Mouse (Mus musculus): ENCODE measurements around the gene Hcrtr1. TPM values are rescaled to one million over a fixed set of nuclear protein-coding genes. Genes with fewer than 3 reads are reported as not detected.

Hcrtr1 gene
- polyA plus RNA-seq, 1 experiment from 2014 or later = not detected

- H3K27ac ChIP-seq (replicated peaks) = no peak overlapping the region
- H3K9me3 ChIP-seq (replicated peaks) = no peaks in the 10 kb centered on the region
- no peaks in the 10 kb centered on the region for H3K36me3 ChIP-seq
- peak overlapping the region; percentile 62 for H3K4me2 ChIP-seq (replicated peaks)
- peak overlapping the region; percentile 35 for H3K4me3 ChIP-seq (replicated peaks)
- ATAC-seq (ENCODE audit: insufficient number of reproducible peaks, low FRiP score, low TSS enrichment, low read depth) = 0 out of 2 replicates have a peak, but pooled peaks have one; percentile 43
- peak overlapping the region; percentile 24; the same call in 1 of the 2 replicates for H3K9ac ChIP-seq
- H3K4me1 ChIP-seq = peaks cover 19% of the 10 kb centered on the region
- H3K27me3 ChIP-seq = peaks cover 61% of the 10 kb centered on the region
- WGBS = 1% methylated on average over 56 of the region's 57 CpGs
These were observed 532 bp downstream of the Hcrtr1 start for GRCm38 (mm10) chr4:130138441-130139213.

- Histone ChIP-seq H3K9ac (no peak overlapping the region), H3K4me2 (replicated peaks) (no peak overlapping the region), H3K9me3 (replicated peaks) (no peaks in the 10 kb centered on the region), H3K4me1 (peaks cover 16% of the 10 kb centered on the region), H3K4me3 (replicated peaks) (no peak overlapping the region), H3K27ac (replicated peaks) (no peak overlapping the region), H3K27me3 (peaks cover 28% of the 10 kb centered on the region), H3K36me3 (0 out of 2 replicates have a peak, but pooled peaks cover 3% of the 10 kb centered on the region)
- ATAC-seq (ENCODE audit: insufficient number of reproducible peaks, low FRiP score, low TSS enrichment, low read depth) = no peak
- WGBS = 48% methylated on average over 6 of the region's 6 CpGs
These were observed 5.8 kb downstream of the Hcrtr1 start for GRCm38 (mm10) chr4:130133399-130133798.

- Histone ChIP-seq H3K9me3 (replicated peaks) (no peaks in the 10 kb centered on the region), H3K27ac (replicated peaks) (no peak overlapping the region), H3K4me2 (replicated peaks) (no peak overlapping the region), H3K4me1 (peaks cover 11% of the 10 kb centered on the region; the same call in 1 of the 2 replicates), H3K27me3 (peaks cover 11% of the 10 kb centered on the region; the same call in 1 of the 2 replicates), H3K36me3 (peaks cover 21% of the 10 kb centered on the region), H3K9ac (no peak overlapping the region), H3K4me3 (replicated peaks) (no peak overlapping the region)
- ATAC-seq (ENCODE audit: insufficient number of reproducible peaks, low FRiP score, low TSS enrichment, low read depth) = no peak
- WGBS = 85% methylated on average over 7 of the region's 7 CpGs
These were observed 7.6 kb downstream of the Hcrtr1 start for GRCm38 (mm10) chr4:130131448-130132105.

- Histone ChIP-seq H3K27ac (replicated peaks) (no peak overlapping the region), H3K9ac (no peak overlapping the region), H3K4me2 (replicated peaks) (no peak overlapping the region), H3K9me3 (replicated peaks) (no peaks in the 10 kb centered on the region), H3K27me3 (0 out of 2 replicates have a peak, but pooled peaks cover 6% of the 10 kb centered on the region), H3K36me3 (peaks cover 28% of the 10 kb centered on the region), H3K4me3 (replicated peaks) (no peak overlapping the region), H3K4me1 (peaks cover 13% of the 10 kb centered on the region; the same call in 1 of the 2 replicates)
- 49% methylated on average over 13 of the region's 13 CpGs for WGBS
- no peak for ATAC-seq (ENCODE audit: insufficient number of reproducible peaks, low FRiP score, low TSS enrichment, low read depth)
These were observed 8.4 kb downstream of the Hcrtr1 start for GRCm38 (mm10) chr4:130130641-130131350.

- Histone ChIP-seq H3K9me3 (replicated peaks) (no peaks in the 10 kb centered on the region), H3K4me2 (replicated peaks) (no peak overlapping the region), H3K4me3 (replicated peaks) (no peak overlapping the region), H3K36me3 (peaks cover 34% of the 10 kb centered on the region), H3K9ac (no peak overlapping the region), H3K27ac (replicated peaks) (no peak overlapping the region), H3K4me1 (peaks cover 13% of the 10 kb centered on the region; the same call in 1 of the 2 replicates), H3K27me3 (0 out of 2 replicates have a peak, but pooled peaks cover under 1% of the 10 kb centered on the region)
- 79% methylated on average over 10 of the region's 10 CpGs for WGBS
- no peak for ATAC-seq (ENCODE audit: insufficient number of reproducible peaks, low FRiP score, low TSS enrichment, low read depth)
These were observed 9.1 kb downstream of the Hcrtr1 start for GRCm38 (mm10) chr4:130130082-130130481.

- Histone ChIP-seq H3K4me3 (replicated peaks) (no peak overlapping the region), H3K36me3 (peaks cover 46% of the 10 kb centered on the region)
These were observed 10.3 kb downstream of the Hcrtr1 start for GRCm38 (mm10) chr4:130128907-130129306.

GRCm38 (mm10) chr4:130125935-130126334, 13.2 kb downstream of the Hcrtr1 start:
- Histone ChIP-seq H3K4me3 (replicated peaks) (no peak overlapping the region), H3K27ac (replicated peaks) (no peak overlapping the region), H3K9ac (no peak overlapping the region), H3K9me3 (replicated peaks) (no peaks in the 10 kb centered on the region), H3K4me2 (replicated peaks) (no peak overlapping the region), H3K4me1 (peaks cover 23% of the 10 kb centered on the region), H3K27me3 (no peaks in the 10 kb centered on the region), H3K36me3 (peaks cover 69% of the 10 kb centered on the region)
- 25% methylated on average over 5 of the region's 5 CpGs for WGBS
- no peak for ATAC-seq (ENCODE audit: insufficient number of reproducible peaks, low FRiP score, low TSS enrichment, low read depth)

More at GRCm38 (mm10) chr4:130128907-130129306, 10.3 kb downstream of the Hcrtr1 start:
- Histone ChIP-seq H3K4me2 (replicated peaks) (no peak overlapping the region), H3K9ac (no peak overlapping the region), H3K27ac (replicated peaks) (no peak overlapping the region), H3K9me3 (replicated peaks) (no peaks in the 10 kb centered on the region), H3K27me3 (no peaks in the 10 kb centered on the region), H3K4me1 (peaks cover 13% of the 10 kb centered on the region; the same call in 1 of the 2 replicates)
- WGBS = 81% methylated on average over 5 of the region's 5 CpGs
- ATAC-seq (ENCODE audit: insufficient number of reproducible peaks, low FRiP score, low TSS enrichment, low read depth) = no peak

- peaks cover 15% of the 10 kb centered on the region for H3K4me1 ChIP-seq
- H3K27me3 ChIP-seq = no peaks in the 10 kb centered on the region
- H3K9me3 ChIP-seq (replicated peaks) = no peaks in the 10 kb centered on the region
- peaks cover 72% of the 10 kb centered on the region for H3K36me3 ChIP-seq
- H3K4me3 ChIP-seq (replicated peaks) = no peak overlapping the region
- H3K9ac ChIP-seq = no peak overlapping the region
- WGBS = 92% methylated on average over 6 of the region's 6 CpGs
- no peak overlapping the region for H3K4me2 ChIP-seq (replicated peaks)
- no peak overlapping the region for H3K27ac ChIP-seq (replicated peaks)
- ATAC-seq (ENCODE audit: insufficient number of reproducible peaks, low FRiP score, low TSS enrichment, low read depth) = no peak
These were observed 14.0 kb downstream of the Hcrtr1 start for GRCm38 (mm10) chr4:130125164-130125563.

GRCm38 (mm10) chr4:130124110-130124509, 15.0 kb downstream of the Hcrtr1 start:
- Histone ChIP-seq H3K4me3 (replicated peaks) (no peak overlapping the region), H3K9ac (no peak overlapping the region), H3K27ac (replicated peaks) (no peak overlapping the region), H3K4me2 (replicated peaks) (no peak overlapping the region), H3K9me3 (replicated peaks) (no peaks in the 10 kb centered on the region), H3K36me3 (peaks cover 72% of the 10 kb centered on the region), H3K4me1 (peaks cover 15% of the 10 kb centered on the region), H3K27me3 (no peaks in the 10 kb centered on the region)
- ATAC-seq (ENCODE audit: insufficient number of reproducible peaks, low FRiP score, low TSS enrichment, low read depth) = no peak
- 90% methylated on average over 4 of the region's 4 CpGs for WGBS

- H3K4me3 ChIP-seq (replicated peaks) = no peak overlapping the region
- peaks cover 66% of the 10 kb centered on the region for H3K36me3 ChIP-seq
- H3K4me2 ChIP-seq (replicated peaks) = no peak overlapping the region
- H3K27ac ChIP-seq (replicated peaks) = peak overlapping the region; percentile 34; the same call in 1 of the 2 replicates
- no peaks in the 10 kb centered on the region for H3K27me3 ChIP-seq
- WGBS = 55% methylated on average over 5 of the region's 5 CpGs
- peaks cover 15% of the 10 kb centered on the region for H3K4me1 ChIP-seq
- no peak overlapping the region for H3K9ac ChIP-seq
- peak; percentile 64; the same call in 1 of the 2 replicates for ATAC-seq (ENCODE audit: insufficient number of reproducible peaks, low FRiP score, low TSS enrichment, low read depth)
- no peaks in the 10 kb centered on the region for H3K9me3 ChIP-seq (replicated peaks)
These were observed 16.1 kb downstream of the Hcrtr1 start for GRCm38 (mm10) chr4:130123020-130123419.

- H3K27me3 ChIP-seq = no peaks in the 10 kb centered on the region
- H3K9me3 ChIP-seq (replicated peaks) = no peaks in the 10 kb centered on the region
- no peak overlapping the region for H3K9ac ChIP-seq
- no peak overlapping the region for H3K27ac ChIP-seq (replicated peaks)
- 72% methylated on average over 8 of the region's 8 CpGs for WGBS
- ATAC-seq (ENCODE audit: insufficient number of reproducible peaks, low FRiP score, low TSS enrichment, low read depth) = no peak
- no peak overlapping the region for H3K4me3 ChIP-seq (replicated peaks)
- peaks cover 15% of the 10 kb centered on the region for H3K4me1 ChIP-seq
- no peak overlapping the region for H3K4me2 ChIP-seq (replicated peaks)
- H3K36me3 ChIP-seq = peaks cover 57% of the 10 kb centered on the region
These were observed 17.6 kb downstream of the Hcrtr1 start for GRCm38 (mm10) chr4:130121560-130121959.

All from embryonic facial prominence, embryonic 15.5 days (tissue).